Mouse (Mus musculus) CH12.LX (cell line): ENCODE results near the gene Jdp2. TPM values are rescaled to one million over a fixed set of nuclear protein-coding genes. Genes with fewer than 3 reads are reported as not detected.
"Not testable (repeated sequence)": the region's sequence is repeated elsewhere in the genome, so short reads cannot be mapped to it uniquely, and the experiment has no call there.

Experiments
- DNase-seq: peaks from one replicate; pipeline ENCODE4 v3.0.0-alpha.2; 2013; ENCODE audit errors: extremely low read depth
- H3K27ac ChIP-seq: 2 replicates; pipeline ENCODE4 v1.5.1; 2012; ENCODE audit warnings: low read depth, mild to moderate bottlenecking, control low read depth, moderate library complexity; ENCODE audit not compliant: insufficient read depth
- H3K27me3 ChIP-seq: replicated peaks from 2 replicates; pipeline ENCODE3; 2012; ENCODE audit warnings: inconsistent platforms
- H3K36me3 ChIP-seq, 2 experiments: replicated peaks in 1 of 2; 2 replicates each; pipeline versions ENCODE3 to v1.6.1; 2012; ENCODE audit warnings: inconsistent platforms in 1 of 2, low read length in 1 of 2, mild to moderate bottlenecking in 1 of 2, mixed read lengths in 1 of 2, moderate library complexity in 1 of 2; ENCODE audit not compliant: control insufficient read depth in 1 of 2, insufficient read depth in 1 of 2
- H3K4me1 ChIP-seq, 2 experiments: 2 replicates each; pipeline ENCODE4 v1.6.1; 2012; ENCODE audit warnings: inconsistent platforms in 1 of 2, moderate library complexity in 1 of 2; ENCODE audit not compliant: insufficient read depth in 2 of 2, control insufficient read depth in 1 of 2
- H3K4me2 ChIP-seq: 2 replicates; pipeline ENCODE4 v1.6.1; 2012; ENCODE audit warnings: low read depth, mild to moderate bottlenecking, control low read depth; ENCODE audit not compliant: poor library complexity, insufficient read depth, severe bottlenecking
- H3K4me3 ChIP-seq, 3 experiments: fragments of 150-350 bp in 1 of 3; sonication (generic) in 1 of 3; replicated peaks in 1 of 3; 2 replicates each; pipeline versions ENCODE3 to v1.5.1; 2011 to 2012; ENCODE audit warnings: low read depth in 2 of 3, low read length in 2 of 3, mild to moderate bottlenecking in 2 of 3, moderate library complexity in 2 of 3, control low read depth in 1 of 3, improper control_type of control experiment in 1 of 3, inconsistent platforms in 1 of 3, mixed read lengths in 1 of 3; ENCODE audit not compliant: poor library complexity in 1 of 3
- H3K79me2 ChIP-seq: replicated peaks from 2 replicates; pipeline ENCODE4 v1.6.1; 2012; ENCODE audit warnings: mild to moderate bottlenecking, moderate library complexity; ENCODE audit not compliant: control insufficient read depth, poor library complexity, insufficient read depth, severe bottlenecking; ENCODE audit errors: extremely low read depth
- H3K9ac ChIP-seq: 2 replicates; pipeline ENCODE4 v1.6.1; 2012; ENCODE audit warnings: low read depth, mild to moderate bottlenecking, control low read depth, moderate library complexity; ENCODE audit not compliant: insufficient read depth
- H3K9me3 ChIP-seq: replicated peaks from 2 replicates; pipeline ENCODE3; 2012; ENCODE audit warnings: low read length, inconsistent platforms, mixed read lengths
- BHLHE40 ChIP-seq: IDR thresholded peaks from 2 replicates; pipeline ENCODE4 v1.6.1; 2011; ENCODE audit warnings: mild to moderate bottlenecking, low read depth, low read length, improper control_type of control experiment
- CHD1 ChIP-seq: IDR thresholded peaks from 2 replicates; pipeline ENCODE4 v1.6.1; 2012; ENCODE audit warnings: low read depth, low read length, improper control_type of control experiment, inconsistent platforms
- CHD2 ChIP-seq: IDR thresholded peaks from 2 replicates; pipeline ENCODE4 v1.6.1; 2011; ENCODE audit warnings: low read length, improper control_type of control experiment
- ELF1 ChIP-seq: IDR thresholded peaks from 2 replicates; pipeline ENCODE4 v1.6.1; 2014; ENCODE audit warnings: low read depth, mild to moderate bottlenecking, inconsistent platforms, low read length, improper control_type of control experiment
- EP300 ChIP-seq: IDR thresholded peaks from 2 replicates; pipeline ENCODE4 v1.6.1; 2011; ENCODE audit warnings: low read length, improper control_type of control experiment
- ETS1 ChIP-seq: conservative IDR thresholded peaks from 2 replicates; pipeline ENCODE4 v1.6.1; 2012; ENCODE audit warnings: low read depth, mild to moderate bottlenecking, inconsistent platforms, low read length, improper control_type of control experiment, moderate library complexity
- HCFC1 ChIP-seq: IDR thresholded peaks from 2 replicates; pipeline ENCODE4 v1.6.1; 2012; ENCODE audit warnings: low read depth, mild to moderate bottlenecking, inconsistent platforms, low read length, improper control_type of control experiment
- IRF4 ChIP-seq: IDR thresholded peaks from 2 replicates; pipeline ENCODE4 v1.6.1; 2014; ENCODE audit warnings: low read depth, mild to moderate bottlenecking, inconsistent platforms, low read length, improper control_type of control experiment
- KAT2A ChIP-seq: IDR thresholded peaks from 2 replicates; pipeline ENCODE4 v1.6.1; 2012; ENCODE audit warnings: low read length, improper control_type of control experiment, inconsistent platforms; ENCODE audit not compliant: insufficient replicate concordance
- MAX ChIP-seq: IDR thresholded peaks from 2 replicates; pipeline ENCODE4 v1.6.1; 2011; ENCODE audit warnings: low read length, improper control_type of control experiment
- NELFE ChIP-seq: IDR thresholded peaks from 2 replicates; pipeline ENCODE4 v1.6.1; 2011; ENCODE audit warnings: low read depth, low read length, improper control_type of control experiment
- PAX5 ChIP-seq: IDR thresholded peaks from 2 replicates; pipeline ENCODE4 v1.6.1; 2012; ENCODE audit warnings: low read length, inconsistent platforms, mixed read lengths
- POLR2A ChIP-seq: IDR thresholded peaks from 2 replicates; pipeline ENCODE4 v1.6.1; 2011; ENCODE audit warnings: low read depth, mild to moderate bottlenecking, improper control_type of control experiment, low read length
- RCOR1 ChIP-seq: conservative IDR thresholded peaks from 2 replicates; pipeline ENCODE4 v1.6.1; 2012; ENCODE audit warnings: low read depth, mild to moderate bottlenecking, inconsistent platforms, low read length, improper control_type of control experiment
- TBP ChIP-seq: conservative IDR thresholded peaks from 2 replicates; pipeline ENCODE4 v1.6.1; 2011; ENCODE audit warnings: low read depth, low read length, improper control_type of control experiment
- TCF12 ChIP-seq: IDR thresholded peaks from 2 replicates; pipeline ENCODE4 v1.6.1; 2014; ENCODE audit warnings: low read depth, mild to moderate bottlenecking, inconsistent platforms, low read length, improper control_type of control experiment
- UBTF ChIP-seq: IDR thresholded peaks from 2 replicates; pipeline ENCODE4 v1.6.1; 2012; ENCODE audit warnings: low read depth, mild to moderate bottlenecking, inconsistent platforms, low read length, improper control_type of control experiment, moderate library complexity
- USF1 ChIP-seq: IDR thresholded peaks from 2 replicates; pipeline ENCODE4 v1.6.1; 2014; ENCODE audit warnings: low read depth, mild to moderate bottlenecking, inconsistent platforms, low read length, improper control_type of control experiment
- USF2 ChIP-seq: conservative IDR thresholded peaks from 2 replicates; pipeline ENCODE4 v1.6.1; 2011; ENCODE audit warnings: low read depth, low read length, improper control_type of control experiment
- ZC3H11A ChIP-seq: IDR thresholded peaks from 2 replicates; pipeline ENCODE4 v1.6.1; 2012; ENCODE audit warnings: low read depth, mild to moderate bottlenecking, inconsistent platforms, low read length, improper control_type of control experiment
- ZMIZ1 ChIP-seq: IDR thresholded peaks from 2 replicates; pipeline ENCODE4 v1.6.1; 2012; ENCODE audit warnings: low read depth, mild to moderate bottlenecking, inconsistent platforms, low read length, improper control_type of control experiment
- dilution Hi-C: fragments of 300-500 bp; cut with MboI; formaldehyde crosslinking; loops from 2 replicates; pipeline ENCODE4 v1.14.3; 2020; ENCODE audit warnings: low sequenced_read_pairs; ENCODE audit not compliant: extremely low pct_unique_long_range_greater_than_20kb, extremely low pct_ligation_motif_present
- in situ Hi-C: fragments of 300-500 bp; cut with MboI; formaldehyde crosslinking; loops from 3 replicates; pipeline ENCODE4 v1.14.3; 2019; ENCODE audit warnings: low sequenced_read_pairs, low pct_ligation_motif_present, low pct_unique_long_range_greater_than_20kb, mixed read lengths
- polyA plus RNA-seq: library from polyadenylated mRNA; unstranded; fragments of >175 nt; gene quantifications from 2 replicates; pipeline ENCODE4 v1.2.1, GENCODE M21; 2012; ENCODE audit warnings: low read depth; ENCODE audit not compliant: insufficient read length
- total RNA-seq, 2 experiments: library from RNA; depleted of rRNA; stranded (reverse); fragments of 300-350 nt in 1 of 2; fragments of >200 nt in 1 of 2; gene quantifications; 2 replicates each; pipeline ENCODE4 v1.2.3; 2012 to 2014

The Jdp2 gene
- total and polyA plus RNA-seq, 3 experiments: 64.7 to 104 (median 86.5) TPM

DNA sequence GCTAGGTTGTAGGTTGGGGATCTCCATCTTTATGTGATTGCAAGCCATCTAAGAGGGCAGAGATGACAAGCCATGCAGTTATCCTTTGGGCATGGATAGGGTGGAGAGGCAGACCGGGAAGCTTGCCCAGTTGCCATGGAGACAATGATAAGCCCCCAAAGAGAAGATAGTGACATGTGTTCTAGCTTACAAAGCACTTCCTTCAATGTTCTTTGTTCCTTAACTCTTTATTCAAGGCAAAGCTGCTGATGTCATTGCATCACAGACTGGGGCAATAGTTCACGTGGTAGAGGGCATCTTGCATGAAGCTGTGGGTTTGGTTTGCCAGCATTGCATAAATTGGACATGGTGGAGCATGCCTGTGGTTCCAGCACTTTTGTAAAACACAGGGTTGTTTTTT, 60.5 kb downstream of the Jdp2 start:
- dilution Hi-C loops (no loop called here), in situ Hi-C loops (loop anchor here (10.0 to 25.0 kb wide), 2 partner anchors 305 to 497 kb away; partner anchors contain the start of gene Rps6kl1)
- H3K27ac ChIP-seq: no peak overlapping the region

DNA sequence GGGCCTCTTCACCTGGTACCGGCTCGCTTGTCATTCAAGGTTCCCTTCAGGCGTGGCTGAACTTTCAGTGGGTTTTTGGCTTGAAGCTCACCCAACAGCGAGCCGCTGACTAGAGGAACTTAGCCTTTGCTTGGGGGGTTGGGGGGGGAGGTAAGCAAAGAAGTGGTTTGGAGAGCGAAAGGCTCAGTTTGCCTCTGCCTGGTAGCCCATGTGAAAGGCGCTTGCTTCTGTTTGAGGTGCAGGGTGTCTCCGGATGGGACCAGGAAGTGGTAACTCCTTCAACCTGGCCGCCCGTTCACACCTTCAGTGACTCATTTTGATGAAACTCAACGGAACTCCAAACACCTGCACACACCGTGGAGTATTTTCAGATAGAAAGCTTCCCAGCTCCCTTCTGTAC, 62.0 kb downstream of the Jdp2 start:
- DNase-seq: peak; percentile 69
- Histone ChIP-seq H3K4me3 (no peak overlapping the region), H3K27me3 (no peaks in the 10 kb centered on the region), H3K27ac (no peak overlapping the region), H3K4me1 (peaks cover 23 to 45% of the 10 kb centered on the region in 2 experiments), H3K36me3 (no peaks in the 10 kb centered on the region), H3K4me2 (no peak overlapping the region), H3K79me2 (no peaks in the 10 kb centered on the region), H3K9me3 (peaks cover 2% of the 10 kb centered on the region), H3K9ac (no peak overlapping the region)
- TF ChIP-seq ELF1 (peak; percentile 56), CHD2 (peak; percentile 57; the same call in 1 of the 2 replicates), TCF12 (peak; percentile 55; the same call in 1 of the 2 replicates), BHLHE40 (0 out of 2 replicates have a peak, but pooled peaks have one; percentile 25), CHD1 (no peak), EP300 (peak; percentile 10; the same call in 1 of the 2 replicates), USF2 (no peak), ZMIZ1 (no peak), HCFC1 (no peak), MAX (peak; percentile 51), ETS1 (0 out of 2 replicates have a peak, but pooled peaks have one; percentile 39), IRF4 (no peak)
- in situ Hi-C loops: loop anchor here (25.0 kb wide), 1 partner anchor 499 kb away; the partner anchor contains the start of gene Rps6kl1
- dilution Hi-C loops: no loop called here

More for the DNA sequence above, 60.5 kb downstream of the Jdp2 start:
- Histone ChIP-seq H3K4me2 (no peak overlapping the region), H3K9ac (no peak overlapping the region), H3K4me1 (peaks cover 11 to 30% of the 10 kb centered on the region in 2 experiments), H3K9me3 (peaks cover 2% of the 10 kb centered on the region), H3K79me2 (no peaks in the 10 kb centered on the region), H3K36me3 (no peaks in the 10 kb centered on the region), H3K27me3 (no peaks in the 10 kb centered on the region), H3K4me3 (no peak overlapping the region)
- DNase-seq: no peak
- no peak for TF ChIP-seq NELFE
- TF ChIP-seq PAX5: no peak
- TF ChIP-seq TCF12: no peak
- no peak for TF ChIP-seq IRF4
- no peak for TF ChIP-seq POLR2A
- no peak for TF ChIP-seq MAX
- no peak for TF ChIP-seq BHLHE40
- no peak for TF ChIP-seq RCOR1
- no peak for TF ChIP-seq KAT2A
- TF ChIP-seq USF1: no peak
- TF ChIP-seq ZMIZ1: no peak
- no peak for TF ChIP-seq ETS1
- TF ChIP-seq UBTF: no peak
- no peak for TF ChIP-seq ZC3H11A
- no peak for TF ChIP-seq TBP

DNA sequence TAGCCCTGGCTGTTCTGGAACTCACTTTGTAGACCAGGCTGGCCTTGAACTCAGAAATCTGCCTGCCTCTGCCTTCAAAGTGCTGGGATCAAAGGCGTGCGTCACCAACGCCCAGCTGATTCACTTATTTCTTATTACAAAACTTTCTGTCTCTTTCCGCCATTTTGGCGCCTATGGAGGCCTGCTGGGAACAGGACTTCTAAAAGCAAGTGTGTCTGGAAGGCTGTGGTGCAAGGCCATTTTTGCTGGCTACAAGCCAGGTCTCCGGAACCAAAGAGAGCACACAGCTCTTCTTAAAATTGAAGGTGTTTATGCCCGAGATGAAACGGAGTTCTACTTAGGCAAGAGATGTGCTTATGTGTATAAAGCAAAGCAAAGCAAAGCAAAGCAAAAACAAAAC, 63.4 kb downstream of the Jdp2 start:
- dilution Hi-C loops, H3K27me3 ChIP-seq, H3K4me3 ChIP-seq, H3K9ac ChIP-seq, H3K27ac ChIP-seq, DNase-seq, H3K79me2 ChIP-seq, H3K36me3 ChIP-seq, H3K9me3 ChIP-seq, H3K4me2 ChIP-seq: not testable (repeated sequence)
- peaks cover 32 to 55% of the 10 kb centered on the region in 2 experiments for H3K4me1 ChIP-seq
- in situ Hi-C loops: loop anchor here (25.0 kb wide), 1 partner anchor 500 kb away; the partner anchor contains the start of gene Rps6kl1
